Mouse (Mus musculus): ENCODE results near the gene Kat14.
A peak's percentile ranks its signal among the peaks of the same experiment; 100 is the strongest.

Gene Kat14

DNA sequence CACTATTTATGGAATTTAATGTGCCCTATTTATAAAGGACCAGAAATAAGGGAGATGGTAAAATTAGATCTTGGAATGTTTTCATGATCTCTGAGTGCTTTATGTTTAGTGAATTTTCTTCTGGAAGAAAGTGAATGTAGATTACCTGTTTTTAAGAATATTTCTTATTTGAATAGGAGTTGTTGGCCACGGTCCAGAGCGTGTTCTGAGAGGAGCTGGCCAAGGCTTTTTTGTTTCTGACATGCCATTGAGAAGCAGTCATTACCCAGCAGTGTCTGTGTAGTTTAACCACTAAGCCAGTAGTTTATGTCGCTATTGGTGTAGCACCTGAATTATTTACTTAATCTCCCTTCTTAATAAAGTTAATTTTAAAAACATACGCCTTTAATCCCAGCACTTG is 13.0 kb downstream of the Kat14 start:
- DNase-seq (ENCODE audit: low read depth, low spot score) = no peak

DNA sequence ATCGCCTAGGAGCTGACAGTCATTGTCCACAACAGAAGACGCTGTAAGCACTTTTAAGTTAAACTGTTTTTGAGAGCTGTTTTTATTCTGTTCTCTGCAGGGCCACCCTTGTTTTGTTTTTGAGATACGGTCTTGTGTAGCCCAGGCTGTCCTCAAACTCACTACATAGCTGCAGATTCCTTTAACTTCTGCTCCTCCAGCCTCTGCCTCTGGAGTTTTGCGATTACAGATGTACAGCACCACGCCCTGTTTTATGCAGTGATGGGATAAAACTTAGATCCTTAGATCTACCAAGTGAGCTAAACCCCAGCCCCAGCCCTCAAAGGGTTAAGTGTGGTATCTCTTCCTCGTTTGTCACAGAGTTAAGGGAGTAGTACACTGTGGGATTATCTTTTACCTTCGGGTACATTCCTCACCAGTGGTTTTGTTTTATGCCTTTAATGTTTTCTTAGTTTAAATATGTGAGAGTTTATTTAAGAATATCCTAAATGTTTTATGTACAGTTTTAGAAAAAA is 13.9 kb downstream of the Kat14 start:
- no peak for DNase-seq (ENCODE audit: low read depth, low spot score)

DNA sequence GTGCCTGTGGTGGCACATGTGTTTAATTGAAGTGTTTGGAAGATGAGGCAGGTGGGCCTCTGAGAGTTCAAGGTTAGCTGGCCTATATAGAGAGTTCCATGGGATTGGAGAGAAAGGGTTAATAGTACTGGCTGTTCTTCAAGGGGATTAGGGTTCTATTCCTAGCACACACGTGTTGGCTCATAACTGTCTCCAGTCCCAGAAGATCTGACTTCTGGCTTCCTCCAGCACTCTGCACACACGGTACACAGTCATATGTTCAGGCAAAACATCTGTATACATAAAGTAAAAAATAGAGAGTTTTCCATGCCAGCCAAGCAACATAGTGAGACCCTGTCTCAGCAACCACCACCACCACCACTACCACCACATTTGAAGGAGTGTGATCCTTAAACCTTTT is 17.5 kb downstream of the Kat14 start:
- peak; percentile 73 for DNase-seq (ENCODE audit: low read depth, low spot score)

DNA sequence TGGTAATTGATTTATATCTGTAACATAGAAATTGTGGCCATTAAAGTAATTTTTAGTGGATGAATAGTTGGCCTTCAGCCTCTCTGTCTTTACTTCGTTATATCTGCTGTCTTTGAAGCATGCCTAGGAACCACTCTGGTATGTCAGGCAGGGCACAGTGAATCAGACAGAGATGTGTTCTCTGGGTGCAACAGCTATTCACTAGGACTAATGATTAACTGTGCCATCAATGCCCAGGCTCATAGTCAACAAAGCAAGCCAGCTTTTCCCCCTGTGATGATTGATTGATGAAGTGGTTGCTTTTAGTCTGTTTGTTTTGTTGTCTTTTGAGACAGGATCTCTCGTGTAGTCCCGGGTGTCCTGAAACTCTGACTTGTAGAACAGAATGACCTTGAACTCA is 19.6 kb downstream of the Kat14 start:
- DNase-seq (ENCODE audit: low read depth, low spot score) = no peak

DNA sequence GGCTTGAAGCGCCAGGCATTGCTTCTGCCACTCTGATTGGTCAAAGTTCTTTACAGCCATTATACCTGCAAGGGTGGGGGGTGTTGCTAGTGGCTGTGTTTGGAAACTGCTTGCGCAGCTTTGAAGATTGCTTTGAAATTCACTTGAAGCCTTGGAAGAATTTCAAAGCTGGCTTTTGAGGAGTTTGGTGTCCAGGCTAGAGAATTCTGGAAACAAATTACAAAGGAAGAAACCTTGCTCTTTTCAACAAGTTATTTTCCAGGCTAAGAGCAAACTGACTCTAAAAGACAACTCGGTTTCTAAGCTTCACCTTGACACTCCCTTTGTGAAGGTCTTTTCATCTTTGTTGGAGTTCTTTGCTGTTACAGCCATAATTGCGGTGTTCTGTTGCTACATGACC is 30.7 kb downstream of the Kat14 start:
- DNase-seq (ENCODE audit: low read depth, low spot score) = no peak

DNA sequence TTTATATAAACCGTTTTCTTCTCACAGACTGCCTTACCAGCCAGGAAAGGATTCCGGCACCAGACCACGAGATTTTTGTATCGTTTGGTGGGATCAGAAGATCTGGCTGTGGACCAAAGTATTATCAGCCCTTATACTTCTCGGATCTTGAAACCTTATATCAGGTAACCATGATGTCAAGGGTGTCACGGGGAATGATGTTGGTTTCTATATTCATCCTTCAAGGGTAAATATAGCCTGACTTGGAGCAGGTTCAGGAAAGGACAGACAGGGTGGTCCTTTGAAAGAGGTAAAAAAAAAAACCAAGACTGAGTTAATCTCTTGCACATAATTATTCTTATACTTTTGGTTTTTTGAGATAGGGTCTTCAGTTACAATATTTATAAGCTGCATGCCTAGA is 31.9 kb downstream of the Kat14 start:
- DNase-seq (ENCODE audit: low read depth, low spot score) = peak; percentile 56

DNA sequence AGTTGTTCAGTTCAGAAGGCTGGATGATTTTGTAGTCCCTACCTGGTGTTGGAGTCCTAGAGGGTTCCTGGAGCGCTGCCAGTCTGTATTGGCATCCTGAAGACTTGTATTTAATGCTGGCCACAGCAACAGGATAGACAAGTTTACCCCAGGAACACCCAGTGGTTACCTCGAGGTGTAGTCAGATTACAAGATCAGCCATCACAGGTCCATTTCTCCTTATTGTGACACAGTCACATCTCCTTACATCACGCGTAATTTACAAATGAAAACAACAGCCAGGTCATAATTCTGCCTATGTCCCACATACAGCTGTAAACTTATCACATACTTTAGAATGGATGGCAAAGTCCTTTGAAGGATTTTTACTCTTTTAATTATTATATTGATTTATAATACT is 40.3 kb downstream of the Kat14 start:
- DNase-seq (ENCODE audit: low read depth, low spot score) = no peak

DNA sequence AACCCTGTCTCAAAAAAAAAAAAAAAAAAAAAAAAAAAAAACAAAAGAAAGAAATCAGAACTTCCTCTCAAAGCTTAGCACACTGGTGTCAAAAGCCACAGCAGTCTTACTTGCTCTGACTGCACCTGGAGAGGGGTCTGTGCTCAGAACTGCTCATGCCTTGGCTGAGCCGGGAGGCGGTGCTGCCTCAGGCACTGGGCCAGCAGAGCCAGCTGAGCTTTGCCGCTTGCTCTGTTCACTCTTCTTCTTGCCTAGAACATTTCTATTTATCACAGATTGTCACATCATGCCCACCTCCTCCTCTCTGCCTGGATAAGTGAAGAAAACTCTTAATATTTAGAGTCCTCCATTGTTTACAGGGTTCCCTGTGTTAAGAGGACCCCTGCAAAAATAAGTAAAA is 41.8 kb downstream of the Kat14 start:
- DNase-seq (ENCODE audit: low read depth, low spot score) = peak; percentile 16

DNA sequence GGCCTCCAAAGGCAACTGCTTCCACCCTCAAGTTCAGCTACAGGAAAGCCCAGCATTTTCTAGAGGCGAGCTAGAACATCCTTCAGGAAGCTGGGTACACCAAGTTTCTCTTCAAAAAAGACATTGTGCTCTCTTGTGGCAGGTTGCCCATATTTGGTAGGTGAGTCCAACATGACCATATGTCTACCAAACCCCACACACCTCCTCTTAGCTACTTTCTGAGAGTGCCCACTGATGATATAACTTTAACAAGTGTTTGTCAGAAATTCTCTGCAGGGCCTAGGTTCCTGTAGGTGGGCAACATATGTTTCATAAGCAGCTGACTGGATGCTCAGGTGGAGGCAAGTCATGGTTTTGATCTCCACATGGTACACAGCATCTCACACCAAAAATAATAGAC is 45.9 kb downstream of the Kat14 start:
- DNase-seq (ENCODE audit: low read depth, low spot score) = no peak

DNA sequence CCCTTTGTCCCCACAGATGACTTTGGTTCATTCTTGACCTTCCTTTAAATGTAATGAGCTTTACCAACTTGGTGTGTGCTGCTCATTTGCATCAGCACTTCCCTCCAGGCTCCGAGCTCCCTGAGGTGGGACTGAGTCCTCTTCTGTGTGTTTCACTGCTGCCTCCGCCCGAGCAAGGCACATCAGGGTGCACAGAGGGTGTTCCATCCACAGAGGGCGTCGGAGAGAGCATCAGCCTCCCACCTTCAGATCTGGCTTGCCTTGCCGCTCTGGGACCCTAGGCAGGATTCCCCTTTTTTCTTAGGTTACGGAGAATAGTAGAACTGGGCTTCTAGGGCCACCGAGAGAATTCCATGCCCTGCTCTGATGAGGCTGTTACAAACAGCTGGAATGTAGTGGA is 48.1 kb downstream of the Kat14 start:
- no peak for DNase-seq (ENCODE audit: low read depth, low spot score)

DNA sequence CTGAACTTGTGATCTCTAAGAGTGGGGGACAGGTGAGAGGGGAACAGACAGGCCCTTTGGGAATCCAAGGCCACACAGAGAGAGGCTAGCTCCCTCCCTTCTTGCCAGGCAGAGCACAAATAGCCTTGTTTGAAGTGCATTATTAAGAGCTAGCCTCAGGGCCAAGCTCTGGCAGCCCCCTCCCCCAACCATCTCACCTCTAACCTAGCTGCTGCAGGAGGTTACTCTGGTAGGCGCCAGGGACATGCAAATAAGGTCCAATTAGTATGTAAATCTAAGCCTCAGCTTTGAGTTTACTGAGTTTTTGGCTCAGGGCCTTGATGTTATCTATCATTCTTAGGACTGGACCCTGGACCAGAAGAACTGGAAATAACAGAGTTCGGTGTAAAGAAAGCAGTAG is 49.3 kb downstream of the Kat14 start:
- no peak for DNase-seq (ENCODE audit: low read depth, low spot score)

DNA sequence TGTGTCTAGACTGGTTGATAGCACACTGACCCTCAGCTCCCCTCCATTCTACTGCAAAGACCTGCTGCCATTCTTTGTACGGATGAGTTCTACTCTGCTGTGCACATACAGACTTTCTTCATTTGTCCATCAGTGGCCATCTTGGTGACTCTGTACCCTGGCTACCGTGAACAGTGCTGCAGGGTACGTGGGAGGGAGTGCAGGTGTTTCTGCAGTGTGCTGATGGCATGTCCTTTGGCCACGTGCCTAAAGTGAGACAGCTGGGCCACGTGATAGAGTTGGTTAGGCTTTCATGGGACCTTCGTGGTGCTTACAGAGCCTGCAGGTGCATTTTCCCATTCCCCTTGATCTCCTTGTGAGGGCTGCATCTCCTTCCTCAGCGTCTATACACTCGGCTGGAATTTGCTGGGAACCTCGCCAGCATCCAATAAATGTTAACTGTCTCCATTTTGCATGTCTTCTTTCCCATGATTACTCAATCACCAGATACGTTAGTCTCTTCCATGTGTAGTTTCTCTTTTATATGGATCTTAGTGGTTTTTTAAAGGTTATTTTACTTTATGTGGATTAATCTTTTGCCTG is 53.4 kb downstream of the Kat14 start:
- DNase-seq (ENCODE audit: low read depth, low spot score) = no peak

DNA sequence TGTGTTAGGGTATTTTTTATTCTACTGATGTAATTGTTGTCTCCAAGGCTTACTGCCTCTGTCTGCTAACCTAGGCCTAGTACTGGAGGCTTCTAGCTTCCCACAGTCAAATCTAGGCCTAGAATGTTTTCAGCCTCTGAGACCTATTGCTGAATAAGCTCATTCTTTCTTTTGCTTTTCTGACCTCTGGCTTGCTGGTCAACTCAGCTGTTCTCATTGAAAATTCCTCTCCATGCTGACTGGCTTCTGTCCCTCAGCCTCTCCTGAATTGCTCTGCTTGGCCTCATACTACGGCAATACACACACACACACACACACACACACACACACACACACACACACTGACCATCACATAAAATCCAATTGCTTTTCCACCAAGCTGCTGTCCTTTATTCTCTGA is 57.0 kb downstream of the Kat14 start:
- no peak for DNase-seq (ENCODE audit: low read depth, low spot score)

DNA sequence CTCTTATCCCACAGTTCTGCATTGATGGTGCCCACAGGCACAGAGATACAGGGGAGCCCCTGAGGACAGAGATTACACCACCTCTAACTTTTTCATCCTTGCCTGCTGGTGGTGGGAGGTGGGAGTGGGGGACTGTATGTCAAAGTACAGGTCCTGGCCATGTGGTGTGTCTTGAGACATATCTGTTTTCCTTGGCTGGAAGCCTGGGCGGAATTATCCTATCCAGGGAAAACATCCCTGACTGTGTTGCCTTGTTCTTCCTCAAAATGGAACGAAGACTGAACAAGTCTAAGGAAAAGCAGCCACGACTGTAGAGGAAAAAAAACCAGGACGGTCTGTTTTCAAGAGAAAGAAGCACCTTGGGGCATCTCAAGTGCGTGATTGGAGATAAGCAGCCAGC is 59.1 kb downstream of the Kat14 start:
- DNase-seq (ENCODE audit: low read depth, low spot score) = no peak

DNA sequence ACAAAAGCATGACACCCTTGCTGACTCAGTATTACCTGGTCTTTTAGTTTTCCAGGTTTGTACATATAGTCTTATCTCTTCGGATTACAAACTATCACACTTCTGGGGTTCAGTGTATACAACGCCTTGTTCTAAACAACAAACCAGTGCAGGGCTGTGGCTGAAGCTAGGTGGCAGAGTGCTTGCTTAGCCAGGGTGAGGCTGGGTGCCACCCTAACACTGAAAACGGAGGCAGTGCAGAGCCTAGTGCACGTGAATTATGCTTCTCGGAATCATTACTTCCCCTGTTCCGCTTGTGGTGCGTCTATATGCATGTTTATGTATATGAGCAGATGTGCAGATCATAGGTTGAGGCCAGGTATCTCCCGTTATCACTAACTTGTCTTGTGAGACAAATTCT is 59.9 kb downstream of the Kat14 start:
- DNase-seq (ENCODE audit: low read depth, low spot score) = no peak

DNA sequence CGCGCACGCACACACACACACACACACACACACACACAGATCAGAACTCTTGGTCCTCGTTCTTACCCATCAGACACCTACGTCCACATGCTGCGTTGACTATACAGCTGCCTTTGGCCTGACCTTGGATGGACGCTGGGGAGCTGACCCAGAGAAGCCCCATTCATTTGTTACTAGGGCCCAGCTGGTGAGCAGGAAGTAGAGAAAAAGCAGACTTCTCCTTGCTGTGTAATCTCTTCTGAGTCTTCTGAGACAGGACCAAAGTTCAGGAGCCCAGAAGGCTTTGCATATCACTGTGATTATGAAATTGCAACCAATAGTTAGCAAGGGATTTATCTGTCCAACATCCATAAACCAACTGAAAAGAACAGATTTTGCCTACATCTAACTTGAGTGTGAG is 60.4 kb downstream of the Kat14 start:
- no peak for DNase-seq (ENCODE audit: low read depth, low spot score)

DNA sequence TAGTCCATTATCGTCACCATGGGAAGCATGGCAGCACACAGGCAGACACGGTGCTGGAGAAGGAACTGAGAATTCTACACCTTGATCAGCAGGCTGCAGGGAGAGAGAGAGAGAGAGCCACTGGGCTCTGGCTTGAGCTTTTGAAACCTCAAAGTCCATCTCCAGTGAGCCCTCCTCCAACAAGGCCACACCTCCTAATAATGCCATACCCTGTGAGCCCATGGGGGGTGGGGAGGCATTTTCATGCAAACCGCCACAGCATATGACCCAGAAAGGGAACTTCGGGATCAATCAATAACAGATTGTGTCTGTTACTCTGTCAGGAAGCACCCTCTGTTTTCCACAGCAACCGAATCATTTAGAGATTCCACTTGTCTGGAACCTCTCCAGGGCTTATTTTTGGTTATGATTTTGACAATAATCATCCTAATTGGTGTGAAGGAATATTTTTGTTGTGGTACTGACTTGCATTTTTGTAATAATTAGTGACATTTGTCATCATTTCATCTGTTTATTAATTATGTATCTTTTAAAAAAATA is 62.6 kb downstream of the Kat14 start:
- no peak for DNase-seq (ENCODE audit: low read depth, low spot score)

DNA sequence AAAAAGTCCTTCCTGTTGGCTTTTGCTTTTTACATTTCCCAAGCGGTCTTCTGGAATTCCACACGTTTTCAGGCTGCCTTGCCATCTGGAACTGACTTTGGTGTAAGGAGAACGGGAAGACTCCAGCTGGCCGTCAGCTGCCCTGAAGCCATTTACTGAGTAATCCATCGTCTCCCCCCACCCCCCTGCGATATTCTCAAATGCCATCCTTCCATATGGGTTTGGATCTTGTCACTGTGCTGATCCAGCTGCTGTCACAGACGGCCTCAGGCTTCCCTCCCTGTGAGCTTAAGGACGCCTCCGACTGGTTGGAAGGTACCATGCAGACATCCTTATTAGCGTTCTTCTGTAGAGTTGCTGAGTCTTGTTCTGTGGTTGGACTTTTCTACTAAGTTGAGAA is 66.9 kb downstream of the Kat14 start:
- no peak for DNase-seq (ENCODE audit: low read depth, low spot score)

DNA sequence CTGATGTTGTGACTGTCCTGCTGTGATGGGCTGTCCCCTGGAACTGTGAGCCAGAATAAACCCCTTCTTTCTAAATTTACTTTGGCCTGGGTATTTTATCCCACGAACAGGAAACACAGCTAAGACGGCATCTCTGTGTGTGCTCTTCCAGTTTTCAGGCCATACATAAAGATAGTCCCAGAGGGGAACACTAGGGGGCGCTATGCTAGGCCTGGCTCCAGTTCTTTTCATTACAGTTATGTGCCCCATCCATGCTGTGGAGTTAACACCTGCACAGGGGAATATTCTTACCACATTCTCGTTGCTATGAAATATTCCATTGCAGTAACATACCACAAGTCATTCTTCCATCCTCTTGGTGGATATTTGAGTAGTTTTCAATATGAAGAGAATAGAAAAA is 69.6 kb downstream of the Kat14 start:
- no peak for DNase-seq (ENCODE audit: low read depth, low spot score)

DNA sequence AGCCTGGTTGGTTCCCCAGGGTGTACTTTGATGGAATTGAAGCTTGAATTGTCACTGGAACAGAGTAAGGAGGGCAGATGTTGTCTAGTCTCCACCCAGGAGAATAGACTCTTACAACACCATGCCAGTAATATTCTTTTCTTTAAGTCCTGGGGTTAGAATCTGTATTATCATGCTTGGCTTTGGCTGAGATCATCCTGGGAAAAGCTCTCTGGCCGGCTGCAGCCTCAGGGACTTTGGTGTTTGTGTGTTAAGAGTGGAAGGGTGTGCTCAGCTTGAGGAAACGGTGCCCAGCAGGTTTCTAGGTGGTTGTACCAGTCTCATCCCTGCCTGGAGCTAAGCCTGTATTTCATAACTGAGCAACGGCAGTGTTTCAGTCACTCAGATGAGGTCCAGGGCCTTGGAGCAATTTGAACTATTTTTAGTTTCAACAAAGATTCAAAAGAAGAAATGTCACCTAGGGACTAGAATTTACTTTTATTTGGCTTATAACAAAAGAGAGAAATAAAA is 70.5 kb downstream of the Kat14 start:
- DNase-seq (ENCODE audit: low read depth, low spot score) = no peak

DNA sequence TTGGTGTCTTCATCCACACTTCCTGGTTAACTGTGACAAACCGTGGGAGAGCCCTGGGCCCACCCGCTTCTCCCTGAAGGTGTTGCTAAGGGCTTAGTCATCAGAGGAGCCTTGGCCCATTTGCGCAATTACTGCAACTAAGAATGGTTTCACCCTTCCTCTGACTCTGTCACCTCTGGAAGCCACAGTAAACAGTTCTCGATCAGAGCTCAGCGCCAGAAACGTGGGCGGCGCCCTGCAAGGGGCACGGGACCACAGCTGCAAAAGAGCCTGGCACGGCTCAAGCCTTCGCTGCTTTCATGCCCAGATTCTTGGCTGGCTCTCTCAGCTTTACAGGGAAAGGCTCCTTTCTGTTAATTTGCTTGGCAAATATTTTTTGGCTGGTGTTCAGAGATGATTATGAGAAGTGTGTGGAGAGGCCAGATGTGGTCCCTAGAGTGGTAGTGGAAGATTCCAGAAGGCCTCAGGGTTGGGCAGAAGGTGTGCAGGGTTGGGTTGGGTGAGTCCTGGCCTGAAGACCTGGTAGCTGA is 72.7 kb downstream of the Kat14 start:
- DNase-seq (ENCODE audit: low read depth, low spot score) = no peak

DNA sequence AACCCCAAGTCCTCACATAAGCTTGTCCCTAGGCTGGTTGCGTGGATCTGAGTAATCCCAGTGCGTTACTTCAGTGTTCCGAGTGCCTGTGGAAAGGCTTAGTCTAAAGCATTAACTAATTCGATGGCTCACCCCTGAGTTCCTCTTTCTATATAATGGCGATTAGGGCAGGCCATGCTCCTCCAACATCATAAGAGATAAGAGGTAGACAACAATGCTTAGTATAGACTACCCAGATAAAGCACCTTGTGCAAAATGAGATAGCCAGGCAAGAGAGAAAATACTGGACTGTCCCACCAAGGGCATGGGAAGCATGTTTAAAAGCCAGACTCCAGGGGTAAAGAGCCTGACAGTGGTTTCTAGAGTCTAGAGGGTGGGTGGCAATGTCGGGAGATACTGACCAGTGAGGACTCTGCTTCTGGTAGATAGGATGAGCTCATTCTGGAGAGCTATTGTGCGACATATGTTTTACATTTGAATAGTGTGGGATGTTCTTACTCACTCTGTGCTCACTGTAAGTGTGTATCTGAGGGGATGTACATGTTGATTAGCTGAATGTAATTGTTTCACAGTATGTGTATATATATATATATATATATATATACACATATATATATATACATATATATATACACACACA is 77.7 kb downstream of the Kat14 start:
- DNase-seq (ENCODE audit: low read depth, low spot score) = no peak

DNA sequence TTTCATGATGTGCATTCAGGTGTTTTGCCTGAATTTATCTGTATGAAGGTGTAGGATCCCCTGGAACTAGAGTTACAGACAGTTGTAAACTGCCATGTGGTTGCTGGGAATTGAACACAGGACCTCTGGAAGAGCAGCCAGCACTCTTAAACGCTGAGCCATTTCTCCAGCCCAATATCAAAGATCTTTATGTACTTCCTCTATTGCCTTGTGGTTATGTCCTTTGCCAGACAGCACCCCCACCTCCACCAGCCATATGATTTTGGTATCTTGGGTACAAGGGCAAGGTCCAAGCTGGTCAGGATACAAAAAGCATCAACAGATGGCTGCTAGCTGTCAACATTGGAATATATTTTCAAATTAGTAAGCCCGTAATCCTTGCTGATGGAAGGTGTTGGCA is 81.6 kb downstream of the Kat14 start:
- no peak for DNase-seq (ENCODE audit: low read depth, low spot score)

Measured in skeletal muscle tissue, adult 2 months (tissue).